Mouse (Mus musculus) layer of hippocampus, postnatal 14 days (tissue): ENCODE measurements at regions not wholly inside any gene's neighbourhood (a gene's known extent, or its start where the extent isn't known, plus 50 kb on each side); places are given as distances from the start of the nearest gene placed in this dataset.
A peak's percentile ranks its signal among the peaks of the same experiment; 100 is the strongest.

Source experiments
- DNase-seq, 2 experiments: peaks; one replicate each; pipeline ENCODE4 v3.0.0; 2021 to 2022; ENCODE audit warnings: low spot score in 2 of 2, mixed read lengths in 1 of 2

GRCm38 (mm10) chr8:53279162-53279561 lies 232.4 kb upstream of the Aga start:
- DNase-seq = peak in 1 of 2 experiments; percentile 0

GRCm38 (mm10) chr8:53281041-53281440 lies 230.5 kb upstream of the Aga start:
- DNase-seq = no peak
